Mouse (Mus musculus) embryonic facial prominence, embryonic 15.5 days (tissue): Measurements from ENCODE around the gene Slc2a10. TPM values are rescaled to one million over a fixed set of nuclear protein-coding genes. Genes with fewer than 3 reads are reported as not detected.
"Not testable (repeated sequence)": the region's sequence is repeated elsewhere in the genome, so short reads cannot be mapped to it uniquely, and the experiment has no call there.

Experiments
- ATAC-seq: fragments of 200-750 bp; cut with Nextera tagmentation; 2 replicates; pipeline ENCODE4 v1.8.0; 2017; ENCODE audit warnings: low read depth, moderate TSS enrichment; ENCODE audit not compliant: insufficient number of reproducible peaks, low FRiP score, low TSS enrichment
- H3K27ac ChIP-seq: fragments of 300-500 bp; sonication (generic); replicated peaks from 2 replicates; pipeline ENCODE4 v1.5.1; 2015; ENCODE audit warnings: mild to moderate bottlenecking, inconsistent platforms
- H3K27me3 ChIP-seq: fragments of 300-500 bp; sonication (generic); 2 replicates; pipeline ENCODE4 v1.6.1; 2015; ENCODE audit warnings: inconsistent platforms
- H3K36me3 ChIP-seq: fragments of 300-500 bp; sonication (generic); 2 replicates; pipeline ENCODE4 v1.6.1; 2015; ENCODE audit warnings: mild to moderate bottlenecking, inconsistent platforms
- H3K4me1 ChIP-seq: fragments of 300-500 bp; sonication (generic); 2 replicates; pipeline ENCODE4 v1.6.1; 2015; ENCODE audit warnings: inconsistent platforms
- H3K4me2 ChIP-seq: fragments of 300-500 bp; sonication (generic); replicated peaks from 2 replicates; pipeline ENCODE4 v1.6.1; 2015; ENCODE audit warnings: mild to moderate bottlenecking, inconsistent platforms
- H3K4me3 ChIP-seq: fragments of 300-500 bp; sonication (generic); replicated peaks from 2 replicates; pipeline ENCODE4 v1.5.1; 2015; ENCODE audit warnings: mild to moderate bottlenecking, inconsistent platforms
- H3K9ac ChIP-seq: fragments of 300-500 bp; sonication (generic); 2 replicates; pipeline ENCODE4 v1.6.1; 2015; ENCODE audit warnings: inconsistent platforms
- H3K9me3 ChIP-seq: fragments of 300-500 bp; sonication (generic); replicated peaks from 2 replicates; pipeline ENCODE4 v1.6.1; 2016; ENCODE audit warnings: inconsistent platforms
- WGBS: fragments of 180-500 bp; shearing (Covaris S2); methylation state at CpG from one replicate; pipeline ENCODE4 v1.1.7; 2015; 5-methylcytosine and 5-hydroxymethylcytosine counted together
- polyA plus RNA-seq: library from polyadenylated mRNA; unstranded; fragments of >200 nt; fragmentation: Nextera tagmentation; extraction: Ambion mirVana; gene quantifications from 2 replicates; pipeline ENCODE4 v1.2.1, GENCODE M21; 2015

The Slc2a10 gene
- polyA plus RNA-seq, 1 experiment from 2014 or later: 15.6 TPM

- Histone ChIP-seq H3K9ac (no peak overlapping the region), H3K4me2 (no peak overlapping the region), H3K36me3 (no peaks in the 10 kb centered on the region), H3K9me3 (no peaks in the 10 kb centered on the region), H3K27ac (no peak overlapping the region), H3K4me3 (no peak overlapping the region), H3K4me1 (0 out of 2 replicates have a peak, but pooled peaks cover 5% of the 10 kb centered on the region), H3K27me3 (no peaks in the 10 kb centered on the region)
- 76% methylated on average over 10 of the region's 10 CpGs for WGBS
- ATAC-seq: no peak
Observed at GRCm38 (mm10) chr2:165543670-165544016, 40.1 kb downstream of the Slc2a10 start.

GRCm38 (mm10) chr2:165545687-165546086, 42.1 kb downstream of the Slc2a10 start:
- Histone ChIP-seq H3K9me3 (no peaks in the 10 kb centered on the region), H3K27me3 (no peaks in the 10 kb centered on the region), H3K4me3 (no peak overlapping the region), H3K36me3 (no peaks in the 10 kb centered on the region), H3K9ac (no peak overlapping the region), H3K4me1 (0 out of 2 replicates have a peak, but pooled peaks cover 5% of the 10 kb centered on the region), H3K4me2 (no peak overlapping the region), H3K27ac (no peak overlapping the region)
- ATAC-seq: no peak
- 93% methylated on average over 2 of the region's 2 CpGs for WGBS

GRCm38 (mm10) chr2:165546341-165546740, 42.8 kb downstream of the Slc2a10 start:
- no peak overlapping the region for H3K27ac ChIP-seq
- H3K9me3 ChIP-seq: no peaks in the 10 kb centered on the region
- ATAC-seq: no peak
- no peak overlapping the region for H3K4me3 ChIP-seq
- no peak overlapping the region for H3K9ac ChIP-seq
- H3K4me2 ChIP-seq: no peak overlapping the region
- 0 out of 2 replicates have a peak, but pooled peaks cover 5% of the 10 kb centered on the region for H3K4me1 ChIP-seq
- no peaks in the 10 kb centered on the region for H3K27me3 ChIP-seq
- 28% methylated on average over 8 of the region's 8 CpGs for WGBS
- H3K36me3 ChIP-seq: no peaks in the 10 kb centered on the region

GRCm38 (mm10) chr2:165547410-165547809, 43.8 kb downstream of the Slc2a10 start:
- H3K4me3 ChIP-seq: no peak overlapping the region
- ATAC-seq: no peak
- no peak overlapping the region for H3K9ac ChIP-seq
- no peak overlapping the region for H3K4me2 ChIP-seq
- no peak overlapping the region for H3K27ac ChIP-seq
- WGBS: 58% methylated on average over 9 of the region's 9 CpGs
- H3K9me3 ChIP-seq: no peaks in the 10 kb centered on the region
- H3K36me3 ChIP-seq: no peaks in the 10 kb centered on the region
- no peaks in the 10 kb centered on the region for H3K27me3 ChIP-seq
- H3K4me1 ChIP-seq: 0 out of 2 replicates have a peak, but pooled peaks cover 5% of the 10 kb centered on the region

GRCm38 (mm10) chr2:165548627-165549026, 45.0 kb downstream of the Slc2a10 start:
- no peak overlapping the region for H3K27ac ChIP-seq
- ATAC-seq: no peak
- WGBS: 67% methylated on average over 6 of the region's 6 CpGs
- no peak overlapping the region for H3K4me2 ChIP-seq
- H3K9ac ChIP-seq: no peak overlapping the region
- H3K4me3 ChIP-seq: no peak overlapping the region
- no peaks in the 10 kb centered on the region for H3K9me3 ChIP-seq
- no peaks in the 10 kb centered on the region for H3K27me3 ChIP-seq
- H3K4me1 ChIP-seq: 0 out of 2 replicates have a peak, but pooled peaks cover 5% of the 10 kb centered on the region
- H3K36me3 ChIP-seq: no peaks in the 10 kb centered on the region

GRCm38 (mm10) chr2:165550410-165550809, 46.8 kb downstream of the Slc2a10 start:
- H3K4me1 ChIP-seq: not testable (repeated sequence)

GRCm38 (mm10) chr2:165554066-165554465, 50.5 kb downstream of the Slc2a10 start:
- H3K4me2 ChIP-seq: no peak overlapping the region
- no peaks in the 10 kb centered on the region for H3K9me3 ChIP-seq
- no peaks in the 10 kb centered on the region for H3K36me3 ChIP-seq
- H3K4me3 ChIP-seq: no peak overlapping the region
- no peak overlapping the region for H3K27ac ChIP-seq
- H3K4me1 ChIP-seq: 0 out of 2 replicates have a peak, but pooled peaks cover 3% of the 10 kb centered on the region
- ATAC-seq: no peak
- WGBS: 56% methylated on average over 9 of the region's 9 CpGs
- no peak overlapping the region for H3K9ac ChIP-seq
- no peaks in the 10 kb centered on the region for H3K27me3 ChIP-seq

More at GRCm38 (mm10) chr2:165550410-165550809, 46.8 kb downstream of the Slc2a10 start:
- H3K4me3 ChIP-seq, ATAC-seq, H3K36me3 ChIP-seq, H3K9ac ChIP-seq, H3K9me3 ChIP-seq, H3K27ac ChIP-seq, H3K27me3 ChIP-seq, H3K4me2 ChIP-seq: not testable (repeated sequence)
- 78% methylated on average over 7 of the region's 7 CpGs for WGBS

- H3K36me3 ChIP-seq: no peaks in the 10 kb centered on the region
Observed at GRCm38 (mm10) chr2:165557278-165557677, 53.7 kb downstream of the Slc2a10 start.

GRCm38 (mm10) chr2:165558916-165559315, 55.3 kb downstream of the Slc2a10 start:
- WGBS: 51% methylated on average over 11 of the region's 11 CpGs
- peaks cover 13% of the 10 kb centered on the region for H3K4me1 ChIP-seq

More at GRCm38 (mm10) chr2:165557278-165557677, 53.7 kb downstream of the Slc2a10 start:
- H3K9ac ChIP-seq: no peak overlapping the region
- no peaks in the 10 kb centered on the region for H3K27me3 ChIP-seq
- H3K4me1 ChIP-seq: 0 out of 2 replicates have a peak, but pooled peaks cover 4% of the 10 kb centered on the region
- no peaks in the 10 kb centered on the region for H3K9me3 ChIP-seq
- H3K4me3 ChIP-seq: no peak overlapping the region
- H3K4me2 ChIP-seq: no peak overlapping the region
- whole genome bisulfite sequencing: 84% methylated on average over 7 of the region's 7 CpGs
- no peak overlapping the region for H3K27ac ChIP-seq
- ATAC-seq: no peak

GRCm38 (mm10) chr2:165559506-165560235, 56.1 kb downstream of the Slc2a10 start:
- Histone ChIP-seq H3K9ac (no peak overlapping the region), H3K9me3 (no peaks in the 10 kb centered on the region), H3K27ac (no peak overlapping the region), H3K4me3 (no peak overlapping the region), H3K36me3 (no peaks in the 10 kb centered on the region), H3K27me3 (peaks cover 16% of the 10 kb centered on the region), H3K4me1 (peaks cover 19% of the 10 kb centered on the region), H3K4me2 (no peak overlapping the region)
- no peak; the same call in 1 of the 2 replicates for ATAC-seq
- 13% methylated on average over 11 of the region's 11 CpGs for WGBS

More at GRCm38 (mm10) chr2:165558916-165559315, 55.3 kb downstream of the Slc2a10 start:
- H3K4me3 ChIP-seq: no peak overlapping the region
- no peak for ATAC-seq
- H3K4me2 ChIP-seq: no peak overlapping the region
- no peak overlapping the region for H3K27ac ChIP-seq
- H3K9ac ChIP-seq: no peak overlapping the region
- no peaks in the 10 kb centered on the region for H3K9me3 ChIP-seq
- H3K36me3 ChIP-seq: no peaks in the 10 kb centered on the region
- H3K27me3 ChIP-seq: peaks cover 12% of the 10 kb centered on the region

GRCm38 (mm10) chr2:165561861-165562260, 58.3 kb downstream of the Slc2a10 start:
- 76% methylated on average over 6 of the region's 6 CpGs for WGBS
- no peak overlapping the region for H3K4me2 ChIP-seq
- no peaks in the 10 kb centered on the region for H3K36me3 ChIP-seq
- H3K27ac ChIP-seq: no peak overlapping the region
- H3K9me3 ChIP-seq: no peaks in the 10 kb centered on the region
- no peak for ATAC-seq
- no peak overlapping the region for H3K9ac ChIP-seq
- H3K4me1 ChIP-seq: peaks cover 21% of the 10 kb centered on the region
- no peak overlapping the region for H3K4me3 ChIP-seq
- peaks cover 16% of the 10 kb centered on the region for H3K27me3 ChIP-seq
